8 mouse cellular contexts compared by ENCODE assay signal in the genomic region with DNA sequence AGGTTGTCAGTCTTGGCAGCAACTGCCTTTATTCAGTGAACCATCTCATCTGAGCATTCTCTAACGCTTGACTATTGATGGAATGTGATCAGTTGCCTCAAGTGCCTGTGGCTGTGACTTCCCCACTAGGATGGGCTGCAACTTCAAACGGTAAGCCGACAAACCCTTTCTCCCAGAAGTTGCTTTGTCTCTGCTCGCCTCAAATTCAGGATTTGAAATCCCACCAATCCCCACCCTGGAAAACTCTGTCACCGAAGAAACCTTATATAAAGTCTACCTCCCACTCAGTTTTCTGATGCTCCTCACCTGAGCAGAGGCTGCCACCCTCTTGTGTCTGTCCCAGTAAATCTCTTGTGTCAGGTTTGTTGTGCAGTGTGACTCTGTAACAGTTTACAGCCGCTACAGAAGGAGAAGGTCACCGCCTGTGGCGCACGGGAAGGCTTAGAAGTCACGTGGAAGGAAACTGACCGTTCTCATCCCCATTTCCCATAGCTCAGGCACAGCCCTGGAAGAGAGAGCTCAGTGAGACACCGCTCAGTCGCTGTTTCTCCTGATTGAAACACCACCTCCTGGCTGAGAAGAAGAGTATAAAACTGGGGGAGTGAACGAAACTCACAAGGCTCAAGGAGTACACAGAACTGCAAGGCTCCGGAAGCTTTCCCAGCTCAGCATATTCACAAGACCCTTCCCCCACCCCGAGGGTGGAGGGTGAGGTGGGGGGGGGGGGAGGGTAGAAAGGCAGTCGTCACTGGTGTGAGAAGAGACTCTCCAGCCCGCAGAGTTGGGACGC. TPM values are rescaled to one million over a fixed set of nuclear protein-coding genes. Genes with fewer than 3 reads are reported as not detected.
DNase-seq lines count a peak whose midpoint lies in the region; ATAC-seq and TF ChIP-seq lines count a peak whose summit lies in the region.

No protein-coding gene starts in this region.

- 0 out of 2 replicates have a peak overlapping the region, but pooled peaks have one; percentile 16 for H3K9ac ChIP-seq in heart, embryonic 14.5 days (ENCODE audit: low read length)
- H3K9ac ChIP-seq in hindbrain, embryonic 15.5 days, result no peak overlapping the region
- no peak overlapping the region for H3K9ac ChIP-seq in midbrain, embryonic 15.5 days

- 0 out of 4 replicates have a peak, but pooled peaks cover 0 to 4% of the 10 kb centered on the region in 2 experiments for H3K4me1 ChIP-seq in heart, embryonic 14.5 days (ENCODE audit: control insufficient read depth in 2 of 2, insufficient read depth in 2 of 2, low read length in 2 of 2)
- H3K4me1 ChIP-seq in cortical plate, adult 2 months (ENCODE audit: control insufficient read depth, insufficient read depth, low read length), result no peaks in the 10 kb centered on the region; the same call in 1 of the 2 replicates
- H3K4me1 ChIP-seq in hindbrain, embryonic 15.5 days (replicated peaks), result no peaks in the 10 kb centered on the region
- peaks cover 3% of the 10 kb centered on the region; the same call in 1 of the 2 replicates for H3K4me1 ChIP-seq in midbrain, embryonic 15.5 days

- H3K36me3 ChIP-seq in heart, embryonic 14.5 days (ENCODE audit: control insufficient read depth, insufficient read depth, low read length), result no peaks in the 10 kb centered on the region
- H3K36me3 ChIP-seq in hindbrain, embryonic 15.5 days, result no peaks in the 10 kb centered on the region
- no peaks in the 10 kb centered on the region for H3K36me3 ChIP-seq in midbrain, embryonic 15.5 days (replicated peaks)

- TF ChIP-seq POLR2A in cortical plate, adult 2 months (IDR thresholded peaks at IDR 0.05; ENCODE audit: extremely low read depth, insufficient read depth, low read length), result no peak

- no peak overlapping the region for H3K27ac ChIP-seq in heart, embryonic 14.5 days (replicated peaks in 1 of 2; ENCODE audit: control insufficient read depth in 1 of 2, insufficient read depth in 1 of 2, low read depth in 2 of 2, low read length in 2 of 2)
- no peak overlapping the region for H3K27ac ChIP-seq in cortical plate, adult 2 months (ENCODE audit: insufficient read depth, low read length)
- H3K27ac ChIP-seq in hindbrain, embryonic 15.5 days (replicated peaks), result no peak overlapping the region
- no peak overlapping the region for H3K27ac ChIP-seq in midbrain, embryonic 15.5 days

- no peaks in the 10 kb centered on the region for H3K27me3 ChIP-seq in heart, embryonic 14.5 days (ENCODE audit: control insufficient read depth, insufficient read depth, low read length)
- no peaks in the 10 kb centered on the region for H3K27me3 ChIP-seq in hindbrain, embryonic 15.5 days
- no peaks in the 10 kb centered on the region for H3K27me3 ChIP-seq in midbrain, embryonic 15.5 days (replicated peaks)

- intact Hi-C loops in heart, postnatal 14 days (cut with DNase I), result no loop called here

- H3K4me2 ChIP-seq in heart, embryonic 14.5 days (ENCODE audit: low read length), result peak overlapping the region; percentile 54
- H3K4me2 ChIP-seq in hindbrain, embryonic 15.5 days, result peak overlapping the region; percentile 34
- H3K4me2 ChIP-seq in midbrain, embryonic 15.5 days, result peak overlapping the region; percentile 27

- H3K9me3 ChIP-seq in heart, embryonic 14.5 days (ENCODE audit: control insufficient read depth, low read length), result no peaks in the 10 kb centered on the region
- H3K9me3 ChIP-seq in hindbrain, embryonic 15.5 days, result no peaks in the 10 kb centered on the region
- no peaks in the 10 kb centered on the region for H3K9me3 ChIP-seq in midbrain, embryonic 15.5 days

- peak overlapping the region; percentile 3 to 10; a peak in 1 of 4 replicates for H3K4me3 ChIP-seq in heart, embryonic 14.5 days (ENCODE audit: control insufficient read depth in 1 of 2, insufficient read depth in 1 of 2, low read depth in 1 of 2, low read length in 2 of 2)
- no peak overlapping the region for H3K4me3 ChIP-seq in cortical plate, adult 2 months (ENCODE audit: insufficient read depth, low read length)
- no peak overlapping the region; the same call in 1 of the 2 replicates for H3K4me3 ChIP-seq in hindbrain, embryonic 15.5 days
- H3K4me3 ChIP-seq in midbrain, embryonic 15.5 days, result no peak overlapping the region

- ATAC-seq in heart, embryonic 14.5 days (ENCODE audit: insufficient number of reproducible peaks, insufficient read depth, low FRiP score, low read depth), result no peak
- peak; percentile 34; the same call in 1 of the 2 replicates for ATAC-seq in hindbrain, embryonic 15.5 days (ENCODE audit: low FRiP score, low read depth)
- ATAC-seq in midbrain, embryonic 15.5 days (replicated peaks), result no peak; the same call in 1 of the 2 replicates

- no peak for DNase-seq in heart, postnatal 14 days
- no peak for DNase-seq in cerebellum, postnatal 36 days
- no peak for DNase-seq in ovary, postnatal 36 days (ENCODE audit: low spot score)
- DNase-seq in gastrocnemius, postnatal 10 days, result no peak

- peak; percentile 16; the same call in 1 of the 2 replicates for TF ChIP-seq CTCF in cortical plate, adult 2 months (IDR thresholded peaks at IDR 0.05; ENCODE audit: extremely low read depth, insufficient read depth, low read length)

- 5% methylated on average over 19 of the region's 19 CpGs for WGBS in heart, embryonic 14.5 days
- WGBS in hindbrain, embryonic 15.5 days, result 11% methylated on average over 19 of the region's 19 CpGs
- 5% methylated on average over 18 of the region's 19 CpGs for WGBS in midbrain, embryonic 15.5 days

RNA-seq across cellular contexts. Expression of a gene that starts 27.9 kb away (rescaled TPM):
- polyA plus RNA-seq in heart, embryonic 14.5 days (2014; fragmentation: Nextera tagmentation; extraction: Ambion mirVana), result not detected in 2 replicates
- not detected for total RNA-seq in heart, postnatal 14 days (2021)
- polyA plus RNA-seq in cortical plate, adult 2 months (2012; rRNA removed), result 0.06 TPM in 1 of 2 replicates, not detected in the other
- polyA plus RNA-seq in hindbrain, embryonic 15.5 days (2015; fragmentation: Nextera tagmentation; extraction: Ambion mirVana), result not detected in 2 replicates
- not detected in 2 replicates for polyA plus RNA-seq in midbrain, embryonic 15.5 days (2015; fragmentation: Nextera tagmentation; extraction: Ambion mirVana)
- not detected for total RNA-seq in gastrocnemius, postnatal 10 days (2021)

RNA-seq across cellular contexts. Expression of a gene that starts 50.5 kb away (rescaled TPM):
- 19.0 and 19.1 TPM in 2 replicates for polyA plus RNA-seq in heart, embryonic 14.5 days (2014; fragmentation: Nextera tagmentation; extraction: Ambion mirVana)
- under 1 TPM; 0.72 to 0.95 TPM for total RNA-seq in heart, postnatal 14 days (2021)
- 0.81 and 1.4 TPM in 2 replicates for polyA plus RNA-seq in cortical plate, adult 2 months (2012; rRNA removed)
- polyA plus RNA-seq in hindbrain, embryonic 15.5 days (2015; fragmentation: Nextera tagmentation; extraction: Ambion mirVana), result 0.18 TPM in 1 of 2 replicates, not detected in the other
- not detected in 2 replicates for polyA plus RNA-seq in midbrain, embryonic 15.5 days (2015; fragmentation: Nextera tagmentation; extraction: Ambion mirVana)
- 10 to 100 TPM; 80.3 to 88.7 TPM for total RNA-seq in gastrocnemius, postnatal 10 days (2021)

Comparison
In these comparisons a context has a peak if more than half of its experiments do, and no peak if none do; other contexts are left out.
1. H3K4me3 ChIP-seq: peak in heart, embryonic 14.5 days (2 of 2); none in cortical plate, adult 2 months (single experiment), hindbrain, embryonic 15.5 days (single experiment) and midbrain, embryonic 15.5 days (single experiment).
2. Peak in every context shown above with its lines, with median percentiles within 50 percentile points of each other: H3K4me2 ChIP-seq.